Mouse (Mus musculus) myocyte (in vitro differentiated cells): Measurements from ENCODE around the gene Cgref1. TPM values are rescaled to one million over a fixed set of nuclear protein-coding genes. Genes with fewer than 3 reads are reported as not detected.
A peak's percentile ranks its signal among the peaks of the same experiment; 100 is the strongest.

Experiments
- H3K27me3 ChIP-seq: one replicate; pipeline ENCODE4 v1.6.1; 2011; ENCODE audit not compliant: control insufficient read depth, insufficient read depth, insufficient read length
- H3K36me3 ChIP-seq: one replicate; pipeline ENCODE4 v1.6.1; 2011; ENCODE audit not compliant: control insufficient read depth, insufficient read depth
- H3K4me2 ChIP-seq: one replicate; pipeline ENCODE4 v1.6.1; 2011; ENCODE audit warnings: low read depth, control low read depth
- H3K4me3 ChIP-seq: one replicate; pipeline ENCODE4 v1.5.1; 2011; ENCODE audit warnings: mild to moderate bottlenecking, control low read depth, moderate library complexity
- H3K79me2 ChIP-seq: one replicate; pipeline ENCODE4 v1.6.1; 2011; ENCODE audit not compliant: control insufficient read depth, insufficient read depth
- H3ac ChIP-seq: one replicate; pipeline ENCODE4 v1.6.1; 2011; ENCODE audit not compliant: control insufficient read depth, insufficient read length
- CEBPB ChIP-seq: IDR thresholded peaks from 2 replicates; pipeline ENCODE4 v1.6.1; 2011; ENCODE audit warnings: mild to moderate bottlenecking, moderate library complexity; ENCODE audit not compliant: poor library complexity, insufficient read depth, severe bottlenecking
- E2F4 ChIP-seq: IDR thresholded peaks from one replicate; pipeline ENCODE4 v1.6.1; 2011; ENCODE audit warnings: mild to moderate bottlenecking, control low read depth, moderate library complexity; ENCODE audit not compliant: insufficient read depth
- MAX ChIP-seq: IDR thresholded peaks from one replicate; pipeline ENCODE4 v1.6.1; 2011; ENCODE audit warnings: low read depth, mild to moderate bottlenecking, control low read depth
- MYOD1 ChIP-seq, 3 experiments: IDR thresholded peaks; one replicate each; pipeline ENCODE4 v1.6.1; 2011; ENCODE audit warnings: control low read depth in 2 of 3, low read depth in 2 of 3, mild to moderate bottlenecking in 2 of 3, moderate library complexity in 1 of 3; ENCODE audit not compliant: insufficient read length in 2 of 3, control insufficient read depth in 1 of 3
- MYOG ChIP-seq, 3 experiments: IDR thresholded peaks; one replicate each; pipeline ENCODE4 v1.6.1; 2011; ENCODE audit warnings: control low read depth in 2 of 3, low read depth in 2 of 3, mild to moderate bottlenecking in 2 of 3; ENCODE audit not compliant: insufficient read length in 2 of 3, control insufficient read depth in 1 of 3, insufficient read depth in 1 of 3
- POLR2A ChIP-seq: IDR thresholded peaks from one replicate; pipeline ENCODE4 v1.6.1; 2011; ENCODE audit warnings: low read depth, mild to moderate bottlenecking, control low read depth, moderate library complexity; ENCODE audit not compliant: insufficient read length
- POLR2AphosphoS2 ChIP-seq: IDR thresholded peaks from one replicate; pipeline ENCODE4 v1.6.1; 2011; ENCODE audit warnings: low read depth, control low read depth; ENCODE audit not compliant: insufficient read length
- REST ChIP-seq: IDR thresholded peaks from one replicate; pipeline ENCODE4 v1.6.1; 2011; ENCODE audit warnings: mild to moderate bottlenecking, control low read depth, moderate library complexity; ENCODE audit not compliant: insufficient read depth, insufficient read length
- SRF ChIP-seq: IDR thresholded peaks from one replicate; pipeline ENCODE4 v1.6.1; 2011; ENCODE audit warnings: low read depth; ENCODE audit not compliant: control insufficient read depth, insufficient read length
- TCF12 ChIP-seq: IDR thresholded peaks from one replicate; pipeline ENCODE4 v1.6.1; 2011; ENCODE audit warnings: mild to moderate bottlenecking, control low read depth; ENCODE audit not compliant: poor library complexity, insufficient read depth, severe bottlenecking
- TCF3 ChIP-seq: IDR thresholded peaks from one replicate; pipeline ENCODE4 v1.6.1; 2011; ENCODE audit warnings: low read depth, control low read depth; ENCODE audit not compliant: insufficient read length
- USF1 ChIP-seq: IDR thresholded peaks from one replicate; pipeline ENCODE4 v1.6.1; 2011; ENCODE audit warnings: low read depth, mild to moderate bottlenecking, control low read depth, moderate library complexity
- polyA plus RNA-seq: library from polyadenylated mRNA; unstranded; fragments of >200 nt; fragmentation: generic; extraction: Trizol; gene quantifications from one replicate; pipeline ENCODE4 v1.2.1, GENCODE M21; 2012; ENCODE audit warnings: missing spikeins

The Cgref1 gene
- 26.2 TPM for polyA plus RNA-seq

GRCm38 (mm10) chr5:30944956-30945781 lies at the start of gene Cgref1:
Cgref1 (minus strand) TSS chr5:30945591.
- H3K4me2 ChIP-seq: peak within 1 kb of the TSS; percentile 66
- TF ChIP-seq MYOG (IDR thresholded peaks at IDR 0.05; ENCODE audit: control insufficient read depth in 1 of 3, insufficient read depth in 1 of 3, insufficient read length in 2 of 3, low read depth in 2 of 3) (peak in 1 of 3 experiments; percentile 52), POLR2A (peak; percentile 30), TCF3 (no peak), TCF12 (no peak), MYOD1 (IDR thresholded peaks at IDR 0.05; ENCODE audit: control insufficient read depth in 1 of 3, insufficient read length in 2 of 3, low read depth in 2 of 3) (peak in 2 of 3 experiments; percentile 10 to 36)
- no peaks in the 10 kb centered on the region for H3K27me3 ChIP-seq
- H3K79me2 ChIP-seq: no peaks in the 10 kb centered on the region
- H3ac ChIP-seq: no peak within 1 kb of the TSS
- no peaks in the 10 kb centered on the region for H3K36me3 ChIP-seq
- H3K4me3 ChIP-seq: peak within 1 kb of the TSS; percentile 17

- no peaks in the 10 kb centered on the region for H3K36me3 ChIP-seq
- no peak overlapping the region for H3K4me2 ChIP-seq
- H3ac ChIP-seq: no peak overlapping the region
- no peak overlapping the region for H3K4me3 ChIP-seq
- no peaks in the 10 kb centered on the region for H3K79me2 ChIP-seq
- peaks cover 5% of the 10 kb centered on the region for H3K27me3 ChIP-seq
- TF ChIP-seq E2F4 (no peak), TCF3 (no peak), CEBPB (no peak), MYOD1 (IDR thresholded peaks at IDR 0.05; ENCODE audit: control insufficient read depth in 1 of 3, insufficient read length in 2 of 3, low read depth in 2 of 3) (no peak), TCF12 (no peak), USF1 (no peak), MYOG (IDR thresholded peaks at IDR 0.05; ENCODE audit: control insufficient read depth in 1 of 3, insufficient read depth in 1 of 3, insufficient read length in 2 of 3, low read depth in 2 of 3) (no peak)
These were observed 48.7 kb upstream of the Cgref1 start for GRCm38 (mm10) chr5:30994074-30994473.

GRCm38 (mm10) chr5:30992980-30993676 lies 47.7 kb upstream of the Cgref1 start:
- H3K4me3 ChIP-seq: no peak overlapping the region
- H3K4me2 ChIP-seq: no peak overlapping the region
- peaks cover 6% of the 10 kb centered on the region for H3K27me3 ChIP-seq
- no peaks in the 10 kb centered on the region for H3K36me3 ChIP-seq
- no peaks in the 10 kb centered on the region for H3K79me2 ChIP-seq
- TF ChIP-seq TCF3: no peak
- peak; percentile 75 for TF ChIP-seq TCF12
- peak in 2 of 3 experiments; percentile 75 to 83 for TF ChIP-seq MYOG (IDR thresholded peaks at IDR 0.05; ENCODE audit: control insufficient read depth in 1 of 3, insufficient read depth in 1 of 3, insufficient read length in 2 of 3, low read depth in 2 of 3)
- TF ChIP-seq SRF: no peak
- TF ChIP-seq USF1: no peak
- no peak for TF ChIP-seq POLR2AphosphoS2
- TF ChIP-seq POLR2A: no peak
- no peak for TF ChIP-seq CEBPB
- TF ChIP-seq MAX: no peak
- TF ChIP-seq MYOD1 (IDR thresholded peaks at IDR 0.05; ENCODE audit: control insufficient read depth in 1 of 3, insufficient read length in 2 of 3, low read depth in 2 of 3): peak; percentile 30 to 80 (median 53)
- no peak for TF ChIP-seq REST
- no peak for TF ChIP-seq E2F4
- no peak overlapping the region for H3ac ChIP-seq

- Histone ChIP-seq H3K79me2 (no peaks in the 10 kb centered on the region), H3K4me3 (no peak overlapping the region), H3K36me3 (no peaks in the 10 kb centered on the region), H3ac (no peak overlapping the region), H3K4me2 (no peak overlapping the region), H3K27me3 (no peaks in the 10 kb centered on the region)
- no peak for TF ChIP-seq E2F4
- TF ChIP-seq REST: no peak
- TF ChIP-seq CEBPB: no peak
These were observed 37.0 kb upstream of the Cgref1 start for GRCm38 (mm10) chr5:30982357-30982756.

- H3ac ChIP-seq: no peak overlapping the region
- TF ChIP-seq MAX (no peak), REST (no peak), TCF3 (no peak), POLR2A (no peak), CEBPB (no peak), TCF12 (no peak), E2F4 (no peak), SRF (no peak), MYOG (IDR thresholded peaks at IDR 0.05; ENCODE audit: control insufficient read depth in 1 of 3, insufficient read depth in 1 of 3, insufficient read length in 2 of 3, low read depth in 2 of 3) (peak in 1 of 3 experiments; percentile 49), USF1 (no peak), MYOD1 (IDR thresholded peaks at IDR 0.05; ENCODE audit: control insufficient read depth in 1 of 3, insufficient read length in 2 of 3, low read depth in 2 of 3) (peak in 2 of 3 experiments; percentile 52 to 64)
- H3K36me3 ChIP-seq: no peaks in the 10 kb centered on the region
- H3K79me2 ChIP-seq: no peaks in the 10 kb centered on the region
- H3K27me3 ChIP-seq: no peaks in the 10 kb centered on the region
- no peak overlapping the region for H3K4me3 ChIP-seq
- no peak overlapping the region for H3K4me2 ChIP-seq
These were observed 29.7 kb upstream of the Cgref1 start for GRCm38 (mm10) chr5:30974870-30975656.
